Mouse (Mus musculus) gastrocnemius, adult 2 months (tissue): ENCODE measurements around the gene Duox1. TPM values are rescaled to one million over a fixed set of nuclear protein-coding genes. Genes with fewer than 3 reads are reported as not detected.
"Not testable (repeated sequence)": the region's sequence is repeated elsewhere in the genome, so short reads cannot be mapped to it uniquely, and the experiment has no call there.

ENCODE experiments used
- DNase-seq: peaks from one replicate; pipeline ENCODE4 v3.0.0; 2022
- H3K27ac ChIP-seq: fragments of 200-600 bp; 2 replicates; pipeline ENCODE4 v1.8.1; 2022; ENCODE audit warnings: mild to moderate bottlenecking
- H3K4me3 ChIP-seq: fragments of 200-600 bp; 2 replicates; pipeline ENCODE4 v1.8.1; 2022; ENCODE audit warnings: mild to moderate bottlenecking, moderate library complexity
- CTCF ChIP-seq: fragments of 200-600 bp; IDR thresholded peaks from 2 replicates; pipeline ENCODE4 v1.8.1; 2022; ENCODE audit warnings: antibody characterized with exemption, mild to moderate bottlenecking, moderate library complexity
- intact Hi-C: fragments of 180-260 bp; cut with DNase I; formaldehyde crosslinking; loops from one replicate; pipeline ENCODE4 v1.15.1; 2025
- total RNA-seq, 2 experiments: library from RNA; stranded (reverse); gene quantifications; 2 replicates each; pipeline ENCODE4 v1.2.3; 2021

Duox1 gene
- total RNA-seq, 2 experiments from 2014 or later, result 0.43 to 0.73 TPM

DNA sequence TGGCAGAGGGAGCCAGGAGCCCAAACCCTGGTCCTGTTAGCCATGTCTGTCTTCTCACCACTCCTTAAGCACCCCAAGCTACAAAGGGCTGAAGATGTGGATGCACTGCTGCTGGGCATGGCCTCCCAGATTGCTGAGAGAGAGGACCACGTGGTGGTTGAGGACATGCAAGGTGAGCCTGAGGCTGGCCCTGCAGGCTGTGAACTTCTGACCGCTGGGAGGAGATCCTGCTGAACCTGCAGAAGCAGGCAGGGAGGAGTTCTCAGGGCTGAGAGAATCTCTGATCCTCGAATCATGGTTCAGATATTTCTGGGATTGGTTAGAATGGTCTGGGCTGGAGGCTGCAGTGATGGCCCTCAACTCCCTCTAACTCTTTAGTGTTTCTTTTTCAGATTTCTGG lies 8.5 kb downstream of the Duox1 start:
- no peak overlapping the region for H3K4me3 ChIP-seq
- H3K27ac ChIP-seq, result no peak overlapping the region
- no peak for TF ChIP-seq CTCF
- intact Hi-C loops, result no loop called here
- DNase-seq, result no peak

DNA sequence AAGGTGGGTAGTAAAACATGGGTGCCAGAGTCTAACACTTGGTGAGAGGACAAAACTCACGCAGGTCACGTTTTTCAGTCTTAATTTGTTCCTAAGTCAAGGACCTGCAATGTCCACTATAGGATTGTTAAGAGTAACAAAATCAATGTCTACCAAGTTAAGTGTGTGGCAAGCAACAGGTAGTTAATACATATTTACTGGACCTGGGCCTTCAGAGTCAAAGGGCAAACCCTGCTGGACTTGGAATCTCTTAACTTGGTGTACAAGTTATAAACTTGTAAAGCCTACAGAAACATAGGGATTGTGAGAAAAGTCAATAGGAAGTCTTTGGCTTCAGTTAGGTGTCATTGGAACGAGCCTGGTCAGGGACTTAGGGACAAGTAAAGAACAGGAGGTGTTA lies 9.1 kb downstream of the Duox1 start:
- no peak for DNase-seq
- intact Hi-C loops, result no loop called here
- TF ChIP-seq CTCF, result no peak

DNA sequence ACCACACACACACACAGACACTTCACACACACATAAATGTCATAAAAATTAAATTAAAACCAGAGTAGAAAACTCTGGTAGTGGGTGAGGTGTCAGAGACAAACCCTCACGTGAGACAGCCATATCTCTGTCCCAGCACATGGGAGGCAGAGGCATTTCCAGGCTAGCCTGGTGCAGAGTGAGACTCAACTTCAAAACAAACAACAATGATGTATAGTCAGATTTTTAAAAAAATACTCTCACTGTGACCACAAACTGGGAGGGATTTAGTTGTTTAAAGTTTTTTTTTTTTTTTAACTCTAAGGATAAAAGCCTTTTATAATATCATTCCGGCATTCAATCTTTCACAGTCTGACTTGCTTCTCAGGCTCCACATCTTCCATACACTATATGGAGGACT lies 9.9 kb downstream of the Duox1 start:
- intact Hi-C loops, result no loop called here
- no peak for TF ChIP-seq CTCF
- Histone ChIP-seq H3K27ac (no peak overlapping the region), H3K4me3 (no peak overlapping the region)
- DNase-seq, result no peak

More for the DNA sequence above, 9.1 kb downstream of the Duox1 start:
- Histone ChIP-seq H3K4me3 (no peak overlapping the region), H3K27ac (no peak overlapping the region)

DNA sequence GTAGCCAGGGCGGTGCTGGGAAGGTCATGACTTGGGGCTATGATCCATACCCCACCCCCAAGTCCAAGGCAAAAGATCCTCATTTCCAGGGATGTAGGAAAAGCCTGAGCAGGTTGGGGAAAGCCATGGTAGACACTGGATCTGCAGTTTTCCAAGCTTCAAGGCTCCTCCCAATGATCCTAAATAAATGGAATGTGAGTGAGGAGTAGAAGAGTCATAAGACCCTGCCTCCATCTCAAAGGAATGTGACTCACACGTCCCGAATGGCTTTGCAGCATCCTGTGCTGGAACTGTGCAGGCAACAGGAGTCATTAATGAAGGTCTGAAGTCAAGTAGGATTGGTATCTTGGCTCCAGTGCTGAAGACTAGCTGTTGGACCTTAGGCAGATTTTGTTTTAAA lies 12.5 kb downstream of the Duox1 start:
- intact Hi-C loops, result no loop called here
- Histone ChIP-seq H3K27ac (no peak overlapping the region), H3K4me3 (no peak overlapping the region)
- no peak for DNase-seq
- TF ChIP-seq CTCF, result no peak

- DNase-seq, H3K27ac ChIP-seq, intact Hi-C loops, H3K4me3 ChIP-seq: not testable (repeated sequence)
Measured at GRCm38 (mm10) chr2:122330317-122330716, 14.8 kb downstream of the Duox1 start.

DNA sequence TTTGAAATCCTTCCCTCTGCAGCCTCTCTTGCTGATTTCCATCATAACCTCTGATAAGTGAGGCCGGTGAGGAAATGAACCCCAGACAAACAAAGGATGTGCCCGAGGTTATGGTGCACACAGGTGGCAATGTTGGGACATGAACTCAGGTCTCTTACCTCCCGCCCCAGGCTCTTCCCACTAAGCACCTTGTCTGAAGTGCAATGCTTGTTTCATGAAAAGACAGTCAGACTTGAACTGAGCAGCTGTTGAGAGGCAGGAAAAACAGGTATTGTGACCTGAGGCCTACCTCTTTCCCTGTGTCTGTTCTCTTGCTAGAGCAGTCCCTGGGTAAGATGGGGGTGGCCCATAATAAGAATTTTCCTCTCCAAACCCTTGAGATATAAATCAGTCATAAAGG lies 16.8 kb downstream of the Duox1 start:
- DNase-seq, result no peak
- Histone ChIP-seq H3K4me3 (no peak overlapping the region), H3K27ac (no peak overlapping the region)
- intact Hi-C loops, result no loop called here
- TF ChIP-seq CTCF, result no peak

- TF ChIP-seq CTCF, result no peak
- intact Hi-C loops, result no loop called here
- peak; percentile 48 for DNase-seq
- H3K4me3 ChIP-seq, result no peak overlapping the region
- H3K27ac ChIP-seq, result no peak overlapping the region
Measured at GRCm38 (mm10) chr2:122334170-122334569, 18.7 kb downstream of the Duox1 start.

GRCm38 (mm10) chr2:122337291-122337690 lies 21.8 kb downstream of the Duox1 start:
- intact Hi-C loops, result no loop called here
- no peak for DNase-seq
- TF ChIP-seq CTCF, result no peak
- no peak overlapping the region for H3K27ac ChIP-seq
- H3K4me3 ChIP-seq, result no peak overlapping the region

GRCm38 (mm10) chr2:122345106-122345893 lies 29.8 kb downstream of the Duox1 start:
- no peak for DNase-seq
- no peak for TF ChIP-seq CTCF
- H3K27ac ChIP-seq, result no peak overlapping the region
- no peak overlapping the region for H3K4me3 ChIP-seq
- intact Hi-C loops, result loop anchor here (10.0 kb wide), 1 partner anchor 280 kb away; no protein-coding TSS in a partner anchor

DNA sequence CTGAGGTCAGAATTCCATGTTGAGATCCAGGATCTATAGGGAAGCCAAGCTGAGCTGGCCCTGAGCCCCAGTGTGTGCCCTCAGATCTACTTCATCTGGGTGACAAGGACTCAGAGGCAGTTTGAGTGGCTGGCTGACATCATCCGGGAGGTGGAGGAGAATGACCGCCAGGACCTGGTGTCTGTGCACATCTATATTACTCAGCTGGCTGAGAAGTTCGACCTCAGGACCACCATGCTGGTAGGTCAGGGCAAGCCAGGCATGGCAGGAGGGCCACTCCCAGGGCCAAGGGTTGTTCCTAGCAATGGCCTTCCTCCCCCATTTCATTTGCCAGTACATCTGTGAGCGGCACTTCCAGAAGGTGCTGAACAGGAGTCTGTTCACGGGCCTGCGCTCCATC lies 30.7 kb downstream of the Duox1 start:
- not testable (repeated sequence) for DNase-seq, H3K27ac ChIP-seq, H3K4me3 ChIP-seq
- intact Hi-C loops, result loop anchor here (10.0 kb wide), 1 partner anchor 279 kb away; no protein-coding TSS in a partner anchor

DNA sequence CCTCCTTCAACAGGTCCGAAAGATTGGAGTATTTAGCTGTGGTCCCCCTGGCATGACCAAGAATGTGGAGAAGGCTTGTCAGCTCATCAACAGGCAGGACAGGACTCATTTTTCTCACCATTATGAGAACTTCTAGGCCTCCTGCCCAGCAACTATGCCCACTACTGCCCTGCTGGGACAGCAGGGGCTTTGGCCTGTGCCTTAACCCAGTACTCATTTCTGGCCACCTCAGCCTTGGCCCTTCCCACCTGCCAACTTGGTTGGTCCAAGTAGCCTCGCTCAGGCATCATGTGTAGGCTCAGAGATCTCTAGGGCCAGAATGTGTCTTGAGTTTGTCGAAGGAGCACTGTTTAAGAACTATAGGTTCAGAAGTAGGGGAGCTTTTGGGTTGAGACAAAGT lies 31.8 kb downstream of the Duox1 start:
- Histone ChIP-seq H3K27ac (no peak overlapping the region), H3K4me3 (no peak overlapping the region)
- intact Hi-C loops, result loop anchor here (10.0 kb wide), 1 partner anchor 278 kb away; no protein-coding TSS in a partner anchor
- TF ChIP-seq CTCF, result no peak
- DNase-seq, result no peak

DNA sequence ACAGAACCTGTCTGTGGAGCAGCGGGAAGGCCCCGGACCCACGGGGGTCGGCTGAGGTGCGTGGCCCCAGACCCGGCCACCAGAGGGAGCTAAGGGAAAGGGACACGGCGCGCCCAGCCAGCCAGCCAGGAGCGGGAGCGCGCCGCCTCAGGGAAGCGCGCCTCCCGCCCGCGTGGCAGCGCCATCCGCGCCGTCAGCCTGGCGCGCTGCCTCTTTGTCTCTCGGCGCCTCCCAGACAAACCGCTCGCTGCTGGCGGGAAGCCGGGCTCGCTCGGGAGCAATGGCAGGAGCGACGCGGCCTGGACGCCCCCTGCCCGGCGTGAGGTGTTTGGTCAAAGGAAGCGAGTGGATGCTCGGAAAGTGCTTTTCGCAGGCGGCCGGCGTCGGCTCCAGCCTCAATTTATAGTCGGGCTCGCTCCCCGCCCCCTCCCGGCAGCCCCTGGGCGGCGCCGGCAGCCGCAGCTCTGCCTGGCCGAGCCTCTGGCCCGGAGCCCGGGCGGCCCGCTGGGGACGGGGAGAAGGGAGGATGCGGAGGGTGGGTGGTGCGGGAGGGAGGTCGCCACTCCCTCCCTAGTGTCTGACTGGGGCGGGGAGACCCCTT lies 33.2 kb downstream of the Duox1 start:
- intact Hi-C loops, result loop anchor here (1.0 to 10.0 kb wide), 4 partner anchors 30 to 276 kb away; no protein-coding TSS in a partner anchor
- Histone ChIP-seq H3K27ac (peak overlapping the region; percentile 96), H3K4me3 (peak overlapping the region; percentile 85)

GRCm38 (mm10) chr2:122349136-122349785 lies 33.8 kb downstream of the Duox1 start:
- DNase-seq, result peak; percentile 62
- Histone ChIP-seq H3K4me3 (peak overlapping the region; percentile 85), H3K27ac (peak overlapping the region; percentile 96)
- intact Hi-C loops, result loop anchor here (10.0 kb wide), 1 partner anchor 276 kb away; no protein-coding TSS in a partner anchor
- no peak for TF ChIP-seq CTCF

More for the DNA sequence above, 33.2 kb downstream of the Duox1 start:
- peak; percentile 86 for TF ChIP-seq CTCF
- DNase-seq, result peak; percentile 96
